Mouse (Mus musculus): ENCODE results near the gene Hivep3.

Hivep3 gene

DNA sequence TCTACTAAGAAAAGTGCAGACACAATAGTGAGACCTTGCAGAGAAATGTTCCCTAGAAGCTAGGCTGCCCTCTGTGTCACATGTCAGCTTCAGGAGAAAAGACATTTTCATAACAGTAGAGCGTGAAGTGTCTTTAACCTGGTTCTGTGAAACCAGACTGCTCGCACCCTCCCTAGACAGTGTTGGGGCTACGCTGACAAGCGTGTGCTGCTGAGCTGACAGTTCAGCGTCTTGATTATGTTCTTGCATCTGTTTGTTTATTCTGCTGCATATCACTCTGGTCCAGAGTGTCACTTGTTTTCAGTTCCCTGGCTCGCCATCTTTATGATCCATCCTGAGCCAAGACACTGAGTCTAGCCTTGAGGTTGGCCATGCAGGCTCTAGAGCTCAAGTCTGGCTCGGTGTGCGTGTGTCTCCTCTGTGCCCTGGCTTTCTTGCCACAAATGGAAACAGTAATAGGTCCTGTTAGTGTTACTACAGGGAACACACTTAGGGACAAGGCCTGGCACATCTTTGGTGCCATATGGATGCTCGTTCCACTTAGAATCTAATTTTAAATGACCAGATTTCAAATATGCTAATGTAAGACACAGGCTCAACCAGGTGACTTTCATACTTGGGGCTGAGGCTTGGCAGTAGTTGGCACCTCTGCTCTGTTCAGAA lies 28.0 kb downstream of the Hivep3 start:
- peak; percentile 55 to 70 for DNase-seq

DNA sequence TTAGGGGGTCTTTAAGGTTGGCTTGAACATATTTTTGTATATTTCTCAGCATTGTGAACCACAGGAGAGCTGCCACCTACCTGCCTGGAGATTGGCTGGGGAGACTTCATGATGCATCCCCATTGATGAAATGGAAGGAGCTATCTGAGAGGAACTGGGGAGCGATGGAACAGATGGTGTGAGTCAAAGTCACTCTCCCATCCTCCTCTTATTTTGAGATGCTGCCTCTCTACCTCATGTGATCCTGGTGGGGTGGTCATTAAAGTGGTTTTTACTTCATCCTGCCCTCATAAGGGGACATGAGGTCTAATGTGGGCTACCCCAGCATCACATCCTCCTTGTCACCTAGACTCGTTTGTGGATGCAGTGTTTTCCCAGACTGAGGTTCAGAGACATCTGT lies 28.6 kb downstream of the Hivep3 start:
- DNase-seq: no peak

DNA sequence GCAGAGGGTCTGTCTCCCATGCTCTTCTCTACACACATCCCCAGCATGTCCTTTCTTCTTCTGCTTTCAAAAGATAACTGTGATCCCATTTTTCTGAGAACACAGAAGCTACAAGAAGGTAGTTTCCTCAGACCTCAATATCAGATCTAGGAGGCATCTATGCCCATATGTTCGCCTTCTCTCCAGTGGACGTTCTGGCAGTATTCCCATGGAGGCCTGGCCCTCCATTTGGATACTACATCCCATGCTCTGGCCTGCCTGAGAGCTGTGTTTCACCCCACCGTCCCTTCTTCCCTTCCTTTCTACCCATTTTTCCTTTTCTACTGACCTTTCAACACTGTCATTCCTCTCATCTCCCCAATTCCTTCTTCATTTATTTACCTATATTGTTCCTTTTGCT lies 34.5 kb downstream of the Hivep3 start:
- peak; percentile 48 to 50 for DNase-seq

DNA sequence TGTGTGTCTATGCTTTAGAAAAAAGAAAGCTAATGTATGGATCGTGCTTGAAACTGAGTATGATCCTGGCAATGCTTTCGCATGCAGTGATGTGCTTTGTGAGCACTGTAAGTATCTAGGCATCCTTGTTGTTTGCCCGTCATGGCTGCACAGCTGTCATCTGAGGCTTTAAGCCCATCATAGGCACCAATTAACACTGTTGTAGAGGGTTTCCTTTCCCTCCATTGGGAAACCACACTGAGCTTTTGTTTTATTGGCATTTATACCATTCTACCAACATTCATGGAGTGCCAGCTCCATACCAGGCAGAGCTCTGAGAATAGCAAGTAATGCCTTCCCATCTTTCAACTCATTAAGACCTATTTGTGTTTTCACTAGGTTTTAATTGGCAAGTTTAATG lies 42.3 kb downstream of the Hivep3 start:
- DNase-seq: no peak

DNA sequence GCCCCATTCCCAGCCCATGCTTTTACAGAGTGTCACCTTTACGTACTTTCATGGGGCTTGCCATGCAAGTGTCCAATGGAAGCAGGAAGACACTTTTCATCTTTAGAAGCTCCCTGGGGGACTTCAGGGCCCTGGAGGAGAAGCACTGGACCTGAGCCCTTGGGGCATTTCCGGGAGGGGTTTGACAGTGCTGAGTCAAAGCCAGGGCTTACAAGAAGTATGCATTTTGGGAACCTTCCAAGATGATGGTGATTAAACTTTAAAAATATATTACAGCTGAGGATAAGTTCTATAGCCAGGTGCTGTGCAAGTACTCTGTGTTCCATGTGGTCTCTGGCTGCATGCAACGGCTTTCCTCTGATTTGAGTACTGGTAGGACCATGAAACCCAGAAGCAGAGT lies 43.6 kb downstream of the Hivep3 start:
- no peak for DNase-seq

DNA sequence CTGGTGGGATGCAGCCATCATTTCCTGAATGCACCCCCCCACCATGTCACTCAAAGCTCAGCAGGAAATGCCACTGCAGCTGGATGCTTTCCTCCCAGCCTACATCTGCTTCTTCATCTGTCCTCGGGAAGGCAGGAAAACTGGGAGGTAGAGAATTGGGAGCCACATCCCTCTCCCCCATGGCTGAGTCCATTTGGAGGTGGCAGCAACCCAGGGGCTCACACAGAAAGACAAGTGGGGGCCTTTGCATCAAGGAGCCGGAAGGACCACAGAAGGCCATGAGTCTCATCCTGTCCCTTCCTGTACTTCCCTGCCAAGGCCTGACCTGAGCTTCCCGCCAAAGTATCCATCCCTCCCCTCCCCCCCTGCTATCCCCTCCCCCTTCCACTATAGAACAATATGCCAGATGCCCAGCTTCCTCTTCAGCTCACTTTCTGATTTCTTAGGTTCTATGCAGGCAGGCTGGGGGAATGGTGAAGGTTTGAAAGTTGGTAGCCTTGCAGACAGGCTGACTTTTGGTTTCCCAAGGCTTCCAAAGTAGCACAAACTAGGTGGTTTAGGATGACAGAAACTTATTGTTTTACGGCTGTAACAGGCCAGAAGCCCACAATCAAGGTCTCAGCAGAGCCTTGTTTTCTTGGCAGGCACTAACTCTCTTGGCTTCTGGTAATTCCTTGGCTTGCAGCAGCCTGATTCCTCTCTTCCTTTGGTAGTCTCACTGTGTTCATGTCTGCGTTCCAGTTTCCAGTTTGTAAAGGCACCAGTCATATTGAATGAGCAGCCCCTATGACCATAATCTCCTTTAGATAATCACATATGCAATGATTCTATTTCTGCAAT lies 46.2 kb downstream of the Hivep3 start:
- DNase-seq: no peak

DNA sequence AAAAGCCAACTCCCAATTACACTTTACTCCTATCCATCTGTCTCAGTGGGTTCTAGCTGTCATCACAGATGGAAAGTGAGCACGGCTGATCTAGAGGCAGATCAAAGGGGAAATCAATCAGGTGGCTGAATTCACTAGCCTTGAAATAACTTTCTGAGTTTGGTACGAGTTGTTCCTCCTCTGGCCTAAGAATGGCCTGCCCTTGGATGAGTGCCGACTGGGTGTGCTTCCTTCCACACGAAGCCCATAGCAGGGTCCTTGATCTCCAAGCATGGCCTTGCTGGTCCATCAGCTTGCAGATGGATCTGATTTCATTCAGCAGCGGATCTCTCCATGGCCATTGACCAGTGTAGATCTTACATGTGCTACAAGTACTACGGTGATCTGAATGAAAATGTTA lies 47.3 kb downstream of the Hivep3 start:
- no peak for DNase-seq

DNA sequence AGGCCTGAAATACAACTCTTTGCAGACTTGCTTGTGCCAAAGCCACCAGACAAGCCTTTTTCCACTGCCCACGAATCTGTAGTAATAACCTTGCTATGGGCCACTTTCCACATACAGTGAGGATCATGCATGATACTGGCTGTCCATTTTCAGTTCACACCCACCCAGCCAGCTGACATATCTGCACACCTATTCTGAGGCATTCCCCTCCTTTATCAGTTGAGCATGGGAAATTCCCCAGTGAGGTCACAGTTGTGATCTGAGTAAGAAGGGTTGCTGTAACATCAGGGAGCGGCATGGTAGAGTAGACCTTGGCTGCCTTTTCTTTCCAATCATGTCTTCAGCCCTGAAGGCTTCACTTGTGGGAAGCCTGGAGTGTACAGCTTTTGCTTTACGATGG lies 51.4 kb downstream of the Hivep3 start:
- DNase-seq: no peak

DNA sequence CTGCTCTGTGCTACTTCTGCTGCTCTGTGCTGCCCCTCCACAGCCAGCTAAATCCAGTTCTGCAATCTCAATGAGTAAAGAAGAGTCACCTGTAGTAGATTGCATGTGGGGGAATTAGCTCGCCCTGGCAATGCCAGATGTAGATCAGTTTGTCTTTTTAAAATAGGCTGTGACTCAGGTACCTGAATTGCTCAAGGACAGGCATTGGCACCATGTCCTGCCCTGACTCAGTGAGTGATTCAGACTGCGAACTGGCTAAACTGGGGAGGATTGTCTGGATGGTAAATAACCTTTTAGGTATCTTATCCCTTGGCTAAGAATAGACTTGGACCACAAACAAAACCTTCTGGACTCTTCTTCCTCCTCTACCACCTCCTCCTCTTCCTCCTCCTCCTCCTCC lies 52.7 kb downstream of the Hivep3 start:
- no peak for DNase-seq

DNA sequence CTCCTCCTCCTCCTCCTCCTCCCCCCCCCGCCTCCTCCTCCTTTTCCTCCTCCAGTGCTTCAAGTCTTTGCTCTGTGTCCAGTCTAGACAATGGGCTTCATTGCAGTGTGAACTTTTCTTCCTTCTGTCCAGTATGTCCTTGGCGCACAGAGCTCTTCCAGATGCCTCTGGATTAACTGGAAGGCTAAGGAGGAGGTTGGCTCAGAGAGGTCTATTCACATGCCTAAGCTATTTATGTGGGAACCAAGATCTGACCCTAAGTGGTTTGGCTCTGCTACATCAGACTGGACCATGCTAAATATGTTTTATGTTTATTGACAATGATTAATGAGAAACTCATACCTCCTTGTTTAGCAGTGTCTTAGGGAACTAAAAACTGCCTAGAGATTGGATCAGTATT lies 53.1 kb downstream of the Hivep3 start:
- DNase-seq: no peak

DNA sequence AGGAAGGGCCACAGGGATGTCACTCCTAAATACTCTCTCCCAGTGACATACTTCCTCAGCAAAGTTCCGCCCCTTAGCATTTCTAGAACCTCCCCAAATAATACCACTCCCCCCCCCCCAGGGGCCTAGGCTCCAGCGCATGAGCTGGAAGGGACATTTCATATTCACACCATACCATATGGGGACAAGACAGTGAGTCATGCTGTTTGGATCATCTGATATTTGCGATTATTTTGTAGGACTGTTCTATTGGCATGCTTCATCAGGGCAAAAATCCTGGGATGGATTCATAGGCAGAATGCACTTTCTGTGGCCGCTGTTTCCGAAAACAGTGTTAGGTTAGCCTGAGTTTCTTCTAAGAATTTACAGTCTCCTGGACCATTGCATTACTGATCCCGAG lies 55.2 kb downstream of the Hivep3 start:
- no peak for DNase-seq

DNA sequence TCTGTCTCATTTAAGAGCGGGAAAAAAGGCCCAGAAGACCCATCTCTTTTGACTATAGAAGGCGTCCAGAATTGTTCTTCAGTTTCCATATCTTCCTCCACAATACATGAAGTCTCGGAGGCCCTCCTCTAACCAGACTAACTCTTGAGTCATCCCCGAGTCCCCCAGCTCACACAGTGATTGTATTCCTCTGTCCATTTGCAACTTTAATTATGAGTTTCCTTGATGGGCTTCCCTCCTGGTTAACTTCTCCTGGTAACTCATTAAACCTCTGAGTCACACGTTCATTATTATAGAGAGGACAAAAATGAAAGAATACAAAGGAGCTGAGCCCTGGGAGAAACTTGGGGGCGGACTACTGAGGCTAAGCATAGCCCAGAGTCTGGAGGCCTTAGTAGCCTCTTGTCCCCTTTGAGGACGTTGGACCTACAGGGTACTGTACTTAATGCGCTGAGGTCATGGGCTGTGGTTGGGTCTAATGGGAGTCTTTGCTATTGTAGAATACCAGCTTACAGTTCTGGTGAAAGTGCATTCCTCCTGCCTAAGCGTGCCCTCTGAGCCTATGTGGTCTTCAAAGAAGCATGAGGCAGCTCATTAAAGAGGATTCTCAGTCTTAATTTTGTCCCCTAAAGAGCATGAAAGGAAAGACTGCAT lies 56.0 kb downstream of the Hivep3 start:
- no peak for DNase-seq

DNA sequence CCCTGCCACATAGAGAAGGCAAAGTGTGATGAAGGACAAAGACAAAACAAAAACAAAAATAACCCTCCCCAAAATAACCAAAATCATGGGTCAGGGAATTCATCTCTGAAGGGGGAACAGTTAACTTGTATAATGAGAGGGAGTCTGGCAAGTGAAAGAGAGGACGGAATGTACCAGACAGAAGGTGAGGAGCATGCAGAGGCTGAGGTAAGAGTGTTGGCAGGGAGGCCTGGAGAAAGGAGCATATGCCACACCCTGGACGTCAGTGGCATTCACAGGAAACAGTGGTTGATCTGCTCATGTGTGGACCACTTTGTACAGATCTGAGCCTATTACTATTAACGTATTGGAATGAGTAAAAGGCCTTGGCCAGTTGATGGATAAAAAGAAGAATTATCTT lies 65.3 kb downstream of the Hivep3 start:
- peak; percentile 63 to 70 for DNase-seq

DNA sequence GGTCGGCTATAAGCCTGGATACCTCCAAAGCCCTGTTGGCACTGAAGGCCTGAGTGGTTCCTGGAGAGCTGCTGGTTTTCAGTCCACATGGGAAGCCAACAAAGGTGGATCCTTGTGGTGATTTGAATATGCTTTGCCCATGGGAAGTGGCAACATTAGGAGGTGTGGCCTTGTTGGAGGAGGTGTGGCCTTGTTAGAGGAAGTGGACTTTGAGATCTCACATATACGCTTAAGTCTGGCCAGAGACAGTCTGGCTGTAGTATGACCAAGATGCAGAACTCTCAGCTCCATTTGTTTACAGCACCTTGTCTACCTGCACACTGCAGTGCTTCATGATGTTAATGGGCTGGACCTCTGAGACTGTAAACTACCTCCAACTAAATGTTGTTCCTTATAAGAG lies 73.0 kb downstream of the Hivep3 start:
- DNase-seq: no peak

DNA sequence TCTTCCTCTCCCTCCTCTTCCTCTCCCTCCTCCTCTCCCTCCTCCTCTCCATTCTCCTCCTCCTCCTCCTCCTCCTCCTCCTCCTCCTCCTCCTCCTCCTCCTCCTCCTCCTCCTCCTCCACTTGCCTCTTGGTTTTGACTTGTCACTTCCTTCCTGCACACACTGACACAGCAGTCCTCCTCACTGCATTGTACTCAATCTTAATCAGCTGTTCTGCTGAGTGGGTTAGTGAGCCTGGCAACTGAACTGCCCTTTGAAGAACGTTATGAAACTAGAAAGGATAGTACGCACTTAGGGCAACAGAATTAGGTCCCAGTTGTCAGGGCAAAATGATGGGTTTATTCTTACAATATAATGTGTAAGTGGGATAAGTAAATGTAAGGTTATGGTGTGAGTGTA lies 73.8 kb downstream of the Hivep3 start:
- no peak for DNase-seq

DNA sequence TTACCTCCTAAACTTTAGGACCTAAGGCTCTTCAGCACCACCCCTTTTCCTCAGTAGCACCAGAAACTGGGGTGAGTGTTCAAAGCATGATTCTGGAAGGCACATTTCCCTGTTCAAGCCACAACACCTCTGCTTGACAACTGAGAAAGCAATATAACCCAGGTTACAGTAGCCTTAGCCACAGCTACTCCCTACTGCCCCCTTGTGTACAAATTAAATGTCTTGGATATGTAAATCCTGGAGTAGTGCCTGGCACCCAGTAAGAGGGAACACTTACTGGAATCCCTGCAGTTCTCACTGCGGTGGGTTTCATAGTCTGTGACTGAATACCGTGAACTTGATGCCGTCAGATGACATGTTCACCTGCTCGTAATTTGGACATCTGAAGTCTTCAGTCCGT lies 75.7 kb downstream of the Hivep3 start:
- DNase-seq: peak in 1 of 2 experiments; percentile 57

DNA sequence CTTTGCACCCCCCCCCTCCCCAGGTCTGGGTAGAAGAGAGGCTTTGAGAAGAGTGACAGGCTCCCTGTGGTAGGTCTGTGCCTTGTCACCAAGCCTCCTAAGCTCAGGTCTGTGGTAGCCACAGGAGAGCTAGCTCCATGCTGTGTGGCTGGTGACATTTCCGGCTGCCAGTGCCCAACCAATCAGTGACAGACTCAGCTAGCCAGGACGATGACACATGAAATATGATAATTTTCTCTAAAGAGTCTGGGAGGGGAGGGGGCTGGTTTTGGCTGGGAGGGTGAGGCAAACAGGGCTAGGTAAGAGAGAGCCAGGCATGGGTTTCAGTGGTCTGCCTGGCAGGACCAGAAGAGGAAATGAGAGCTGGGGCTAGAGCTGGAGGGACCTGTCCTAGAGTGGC lies 79.2 kb downstream of the Hivep3 start:
- peak; percentile 73 to 85 for DNase-seq

DNA sequence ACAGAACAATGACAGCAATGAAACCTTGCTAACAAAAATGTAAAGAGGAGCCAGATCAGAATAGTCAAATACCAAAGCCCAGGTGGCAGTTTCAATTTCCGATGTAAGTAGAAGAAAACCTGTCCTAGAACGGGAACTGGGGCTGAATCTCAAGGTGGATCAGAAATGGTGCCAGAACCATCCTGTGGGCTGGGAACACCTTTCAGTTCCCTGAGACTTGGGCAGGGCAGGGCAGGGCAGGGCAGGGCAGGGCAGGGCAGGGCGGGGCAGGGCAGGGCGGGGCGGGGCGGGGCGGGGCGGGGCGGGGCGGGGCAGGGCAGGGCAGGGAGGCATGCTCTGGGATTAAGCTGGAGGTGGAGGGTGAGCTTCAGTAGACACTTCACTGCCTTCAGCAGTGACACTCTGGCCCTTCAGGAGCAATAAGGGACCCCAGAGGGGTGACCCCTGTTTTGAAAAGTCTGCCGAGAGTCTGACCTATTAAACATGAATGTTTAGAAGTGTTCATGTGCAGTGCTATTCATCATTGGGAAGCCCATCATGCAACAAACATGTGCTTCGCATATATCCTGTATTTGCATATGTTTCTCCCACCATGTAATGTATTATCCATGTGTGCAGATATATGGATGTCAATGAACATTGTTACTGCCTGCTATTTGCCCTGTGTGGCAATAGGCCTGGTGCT lies 80.1 kb downstream of the Hivep3 start:
- DNase-seq: peak in 1 of 2 experiments; percentile 38

DNA sequence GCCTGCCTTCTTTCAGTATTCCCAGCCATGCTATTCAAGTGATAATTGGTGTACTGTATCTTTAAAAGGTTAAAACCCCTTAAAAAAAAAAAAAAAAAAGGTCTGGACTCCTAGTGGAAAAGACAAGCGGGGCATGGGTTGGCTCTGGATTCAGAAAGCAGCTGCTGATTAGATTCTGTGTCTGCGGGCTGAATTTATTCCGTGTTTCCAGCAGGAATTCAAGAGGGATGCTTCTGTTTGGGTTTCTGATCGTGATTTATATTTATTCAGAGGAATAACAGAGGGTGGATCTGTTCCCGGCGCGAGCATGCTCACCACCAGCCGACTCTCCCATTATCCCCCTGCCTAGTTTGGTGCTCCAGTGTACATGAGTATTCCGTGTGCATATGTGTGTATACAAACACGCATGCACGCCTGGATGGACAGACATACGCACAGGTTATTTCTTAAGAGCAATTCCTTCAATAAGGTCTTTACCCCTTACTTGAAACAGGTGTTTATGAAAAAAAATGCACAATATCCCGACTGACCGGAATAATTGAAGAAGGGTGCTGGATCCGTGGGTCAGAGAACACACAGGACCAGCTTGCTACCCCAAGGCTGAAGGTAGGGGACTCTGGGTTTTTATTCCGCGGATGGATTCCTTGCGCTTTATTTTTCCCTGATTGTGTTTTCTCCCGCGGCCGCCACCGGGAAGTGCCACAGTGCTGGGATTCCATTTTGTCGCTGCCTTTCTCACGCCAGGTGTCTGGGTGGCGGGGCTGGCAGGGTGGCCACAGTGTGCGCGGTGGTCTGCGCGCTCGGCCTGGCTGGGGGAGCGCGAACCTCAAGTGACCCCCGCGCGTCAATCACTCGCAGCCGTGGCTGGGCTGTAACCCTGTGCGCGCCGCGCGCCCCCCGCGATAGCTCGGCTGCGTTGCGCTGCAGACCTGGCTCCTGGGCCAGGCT lies 80.9 kb downstream of the Hivep3 start:
- peak; percentile 57 to 67 for DNase-seq

DNA sequence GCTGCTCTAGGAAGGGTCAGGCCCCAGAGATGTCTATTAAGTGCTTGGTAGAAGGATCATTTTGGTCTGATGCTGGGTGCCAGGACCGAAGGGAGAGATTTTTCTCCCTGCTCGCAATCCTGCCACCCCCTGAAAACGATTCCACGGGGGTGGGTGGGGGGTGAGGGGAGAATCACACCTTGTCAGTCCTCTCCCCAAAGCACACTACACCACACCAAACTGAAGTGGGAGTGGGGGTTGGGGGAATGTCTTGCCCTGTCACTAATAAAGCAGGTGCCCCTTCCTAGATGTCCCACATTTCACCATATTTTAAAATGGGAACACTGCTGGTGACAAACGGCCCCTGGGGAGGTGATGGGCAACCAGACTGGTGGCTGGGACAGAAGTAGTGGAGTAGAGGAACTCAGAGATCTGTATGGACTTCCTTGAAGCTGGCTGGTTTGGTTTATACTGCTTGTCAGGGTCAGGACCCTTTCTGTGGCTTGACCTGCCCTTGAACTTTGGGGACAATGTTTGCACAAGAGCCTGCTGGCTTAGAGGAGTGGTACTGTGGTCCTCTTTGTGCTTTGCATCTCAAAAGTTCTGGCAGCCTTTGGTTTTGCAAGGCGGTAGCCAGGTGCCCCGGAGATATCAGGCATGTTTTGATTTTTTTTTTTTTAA lies 81.7 kb downstream of the Hivep3 start:
- peak; percentile 28 to 42 for DNase-seq

DNA sequence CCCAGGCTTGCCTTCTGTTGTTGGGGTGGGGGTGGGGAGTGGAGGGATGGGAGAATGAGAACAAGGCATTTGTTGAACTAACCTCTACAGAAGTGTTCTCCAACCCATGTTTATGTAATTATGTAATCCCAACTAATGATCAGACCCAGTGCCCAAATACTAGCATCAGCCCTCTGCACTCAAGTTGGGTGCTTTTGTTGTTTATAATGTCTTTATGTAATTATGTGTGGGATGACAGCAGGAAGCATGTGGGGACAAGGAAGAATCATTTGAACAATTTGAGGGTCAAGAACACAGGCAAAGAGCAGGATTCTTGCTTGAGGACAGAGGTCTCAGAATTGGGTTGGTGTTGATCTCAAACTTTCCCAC lies 82.2 kb downstream of the Hivep3 start:
- no peak for DNase-seq
